Mouse (Mus musculus) brain, embryonic 14.5 days (tissue): ENCODE measurements at regions not wholly inside any gene's neighbourhood (a gene's known extent, or its start where the extent isn't known, plus 50 kb on each side); places are given as distances from the start of the nearest gene placed in this dataset.
A peak's percentile ranks its signal among the peaks of the same experiment; 100 is the strongest.
"Not testable (repeated sequence)": the region's sequence is repeated elsewhere in the genome, so short reads cannot be mapped to it uniquely, and the experiment has no call there.

Experiments
- DNase-seq: peaks from one replicate; pipeline ENCODE4 v3.0.0-alpha.2; 2011; ENCODE audit warnings: low read depth
- CTCF ChIP-seq: fragments of 200-500 bp; IDR thresholded peaks from 2 replicates; pipeline ENCODE4 v1.5.1; 2012; ENCODE audit warnings: inconsistent platforms, mild to moderate bottlenecking, moderate library complexity, borderline replicate concordance; ENCODE audit not compliant: insufficient read depth, insufficient read length; ENCODE audit errors: extremely low read depth
- POLR2A ChIP-seq: fragments of 200-500 bp; IDR thresholded peaks from 2 replicates; pipeline ENCODE4 v1.6.1; 2012; ENCODE audit warnings: mild to moderate bottlenecking, inconsistent platforms, borderline replicate concordance; ENCODE audit not compliant: poor library complexity, insufficient read depth, insufficient read length, severe bottlenecking; ENCODE audit errors: extremely low read depth

DNA sequence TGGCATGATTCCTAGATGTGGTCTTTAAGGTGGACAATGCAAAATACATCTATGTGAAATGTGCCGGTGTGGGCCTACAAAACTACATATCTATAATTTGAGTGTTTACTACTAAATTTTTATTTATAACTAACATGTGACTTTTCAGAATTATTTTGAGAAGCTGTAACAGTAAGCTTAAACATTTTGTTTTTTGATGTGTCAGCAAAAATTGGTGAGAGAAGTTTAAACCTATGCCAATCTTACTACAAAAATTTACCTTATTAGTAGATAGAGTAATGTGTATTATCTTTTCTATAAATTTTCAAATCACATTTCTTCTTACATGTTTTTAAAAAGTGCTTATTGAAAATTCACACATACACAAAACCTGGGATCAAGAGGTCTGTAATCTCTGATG lies 525.1 kb upstream of the Rorb start:
- no peak for TF ChIP-seq CTCF
- TF ChIP-seq POLR2A: no peak
- DNase-seq: no peak

- TF ChIP-seq POLR2A (no peak), CTCF (no peak)
- no peak for DNase-seq
Observed at GRCm38 (mm10) chr19:19587866-19588265, 476.9 kb upstream of the Rorb start.

- DNase-seq: not testable (repeated sequence)
Observed at GRCm38 (mm10) chr19:19575000-19575544, 464.1 kb upstream of the Rorb start.

DNA sequence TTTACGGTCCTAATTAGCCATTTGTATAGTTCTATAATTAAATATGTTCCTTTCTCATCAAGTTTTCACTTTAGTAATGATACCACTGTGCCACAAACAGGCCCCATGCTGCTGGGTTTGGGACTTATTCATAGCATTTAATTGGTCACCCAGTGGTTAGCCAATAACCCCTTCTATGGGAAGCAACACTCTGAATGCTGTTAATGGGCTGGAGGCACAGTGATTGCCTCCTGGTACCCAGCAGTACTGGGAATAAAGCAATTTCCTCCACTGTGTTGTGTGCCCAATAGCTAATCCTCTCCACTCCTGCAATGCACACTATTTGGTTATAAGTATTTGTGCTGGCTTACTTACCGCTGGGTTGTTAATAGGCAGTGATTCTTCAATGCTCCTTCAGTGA lies 453.7 kb upstream of the Rorb start:
- peak; percentile 75 for DNase-seq
- TF ChIP-seq POLR2A (no peak), CTCF (no peak)

DNA sequence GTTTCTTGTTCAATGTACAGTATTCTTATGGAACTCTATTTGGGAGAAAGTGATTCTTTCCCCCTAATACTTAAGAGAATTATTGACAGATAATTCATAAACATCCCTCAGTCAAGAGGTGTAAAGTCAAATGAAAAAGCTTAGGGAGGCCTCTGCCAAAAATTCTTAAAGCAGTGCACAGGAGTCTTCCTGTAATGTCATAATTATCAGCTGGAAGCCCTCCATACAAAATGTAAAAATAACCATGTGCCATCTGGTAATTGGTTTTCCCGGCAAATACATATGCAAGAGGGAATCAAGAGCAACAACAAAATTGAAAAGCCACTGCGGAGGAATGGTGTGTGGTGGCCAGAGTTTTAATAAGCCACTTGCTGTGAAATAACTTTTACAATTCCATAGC lies 424.1 kb upstream of the Rorb start:
- DNase-seq: peak; percentile 73
- no peak for TF ChIP-seq CTCF
- no peak for TF ChIP-seq POLR2A

- TF ChIP-seq CTCF: no peak
- TF ChIP-seq POLR2A: no peak
- DNase-seq: peak; percentile 31
Observed at GRCm38 (mm10) chr19:19524232-19524631, 413.2 kb upstream of the Rorb start.

- peak; percentile 59 for DNase-seq
- TF ChIP-seq POLR2A: no peak
- TF ChIP-seq CTCF: no peak
Observed at GRCm38 (mm10) chr19:19523629-19524028, 412.6 kb upstream of the Rorb start.

GRCm38 (mm10) chr19:19478192-19478932 lies 367.4 kb upstream of the Rorb start:
- peak; percentile 3 for DNase-seq
- no peak for TF ChIP-seq CTCF
- TF ChIP-seq POLR2A: no peak
